Mouse (Mus musculus): ENCODE results near the gene C130074G19Rik.

DNA sequence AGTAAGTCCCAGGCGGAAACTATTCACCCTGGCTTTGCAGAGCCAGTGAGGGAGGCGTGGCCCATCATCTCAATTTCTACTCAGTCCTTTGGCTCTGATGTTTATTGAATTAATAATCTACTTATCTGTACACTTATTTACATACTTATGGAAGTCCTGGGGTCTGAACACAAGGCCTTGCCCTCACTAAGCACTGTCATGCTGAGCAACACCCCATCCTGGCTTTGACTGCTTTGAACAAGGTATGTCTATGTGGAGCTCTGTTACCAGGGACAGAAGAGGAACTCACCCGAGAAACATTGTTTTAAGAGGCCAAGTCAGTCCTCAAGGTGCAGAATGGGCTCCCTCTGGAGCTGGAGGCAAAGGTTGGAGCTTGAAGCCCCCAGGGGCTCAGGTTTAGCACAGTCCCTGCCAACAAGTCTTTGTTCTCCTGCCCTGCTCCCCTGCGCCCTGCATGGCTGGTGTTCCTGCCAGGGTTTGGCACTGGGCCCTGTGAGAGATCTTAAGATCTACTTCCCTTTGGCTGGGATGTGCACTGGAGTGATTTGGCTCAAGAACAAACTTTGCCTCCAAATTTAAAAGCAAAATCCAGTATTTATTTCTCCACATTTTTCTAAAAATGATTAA lies 13.0 kb downstream of the C130074G19Rik start:
- TF ChIP-seq CEBPB (IDR thresholded peaks at IDR 0.05; ENCODE audit: insufficient read depth, poor library complexity, severe bottlenecking) = no peak
- no peak for TF ChIP-seq POLR2AphosphoS2 (IDR thresholded peaks at IDR 0.05; ENCODE audit: insufficient read length, low read depth)
- TF ChIP-seq POLR2A (IDR thresholded peaks at IDR 0.05; ENCODE audit: insufficient read length, low read depth) = no peak
- no peak for TF ChIP-seq SRF (IDR thresholded peaks at IDR 0.05; ENCODE audit: control insufficient read depth, insufficient read length, low read depth)
- TF ChIP-seq USF1 (IDR thresholded peaks at IDR 0.05; ENCODE audit: low read depth) = no peak
- no peak for TF ChIP-seq MYOD1 (IDR thresholded peaks at IDR 0.05; ENCODE audit: control insufficient read depth in 1 of 3, insufficient read length in 2 of 3, low read depth in 2 of 3)
- no peak for TF ChIP-seq REST (IDR thresholded peaks at IDR 0.05; ENCODE audit: insufficient read depth, insufficient read length)
- no peak for TF ChIP-seq MYOG (IDR thresholded peaks at IDR 0.05; ENCODE audit: control insufficient read depth in 1 of 3, insufficient read depth in 1 of 3, insufficient read length in 2 of 3, low read depth in 2 of 3)
- no peak for TF ChIP-seq E2F4 (IDR thresholded peaks at IDR 0.05; ENCODE audit: insufficient read depth)
- no peak for TF ChIP-seq TCF12 (IDR thresholded peaks at IDR 0.05; ENCODE audit: insufficient read depth, poor library complexity, severe bottlenecking)

All from myocyte (in vitro differentiated cells).